Mouse (Mus musculus) MEL (cell line): ENCODE measurements around the gene Rnf123.

Experiments
- CTCF ChIP-seq, 3 experiments: IDR thresholded peaks in 2 of 3; conservative IDR thresholded peaks in 1 of 3; 2 replicates each; pipeline ENCODE4 v1.5.1; 2011 to 2012; ENCODE audit warnings: low read length in 3 of 3, low read depth in 2 of 3, mild to moderate bottlenecking in 2 of 3, improper control_type of control experiment in 1 of 3, inconsistent platforms in 1 of 3, mixed read lengths in 1 of 3, moderate library complexity in 1 of 3; ENCODE audit not compliant: control insufficient read depth in 1 of 3, insufficient read depth in 1 of 3, poor library complexity in 1 of 3, severe bottlenecking in 1 of 3
- POLR2A ChIP-seq, 2 experiments: IDR thresholded peaks; 2 replicates each; pipeline ENCODE4 v1.6.1; 2011 to 2012; ENCODE audit warnings: low read length in 2 of 2, mild to moderate bottlenecking in 2 of 2, control low read depth in 1 of 2, improper control_type of control experiment in 1 of 2, low read depth in 1 of 2, moderate library complexity in 1 of 2; ENCODE audit not compliant: control insufficient read depth in 1 of 2, insufficient read depth in 1 of 2, poor library complexity in 1 of 2
- USF1 ChIP-seq: IDR thresholded peaks from 2 replicates; pipeline ENCODE4 v1.6.1; 2014; ENCODE audit warnings: low read depth, mild to moderate bottlenecking, inconsistent platforms, low read length, improper control_type of control experiment, moderate library complexity

DNA sequence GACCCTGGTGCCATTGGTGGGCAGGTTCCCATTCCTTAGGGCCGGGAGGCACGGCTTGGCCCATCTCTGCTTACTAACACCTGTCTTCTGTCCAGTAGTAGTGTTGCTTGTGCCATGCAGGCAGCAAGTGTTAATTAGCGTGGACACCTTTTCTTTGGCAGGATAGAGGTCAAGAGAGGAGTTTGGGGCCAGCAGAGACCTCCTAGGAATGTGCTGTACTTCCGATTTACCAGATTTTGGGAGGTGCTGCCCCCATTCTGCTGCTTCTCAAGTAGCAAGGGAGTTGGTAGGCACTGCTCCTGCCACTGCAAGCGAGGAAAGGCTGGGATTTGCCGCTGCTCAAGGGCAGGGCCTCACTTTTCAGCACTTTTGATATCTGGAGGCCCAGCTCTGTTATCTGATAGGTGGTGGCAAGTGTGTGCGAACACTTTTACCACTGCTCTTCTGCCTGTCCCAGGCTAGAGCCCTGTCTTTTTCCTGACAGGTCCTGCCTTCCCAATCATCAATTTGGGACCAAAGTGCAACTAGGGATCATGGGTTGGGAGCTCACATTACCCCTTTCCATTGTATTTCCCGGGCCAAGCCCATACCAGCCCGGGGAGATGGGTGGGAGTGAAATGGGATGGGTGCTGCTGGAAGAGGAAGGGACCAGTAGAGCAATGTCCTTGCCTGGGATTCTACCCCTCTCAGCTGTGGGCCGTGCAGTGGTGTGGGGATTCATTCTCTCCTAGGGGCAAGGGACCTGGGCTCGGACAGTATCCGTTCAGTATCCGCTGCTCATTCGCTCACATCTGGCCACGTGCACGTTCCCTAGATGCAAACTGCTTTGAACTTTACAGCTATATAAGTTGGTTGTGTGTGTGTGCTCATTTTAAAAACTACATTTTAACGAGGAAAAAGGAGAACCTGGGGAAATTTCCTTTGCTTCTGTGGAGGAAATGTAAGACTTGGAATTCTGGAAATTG is 35.3 kb downstream of the Rnf123 start:
- TF ChIP-seq CTCF (IDR thresholded peaks at IDR 0.05 in 2 of 3, conservative IDR thresholded peaks at IDR 0.05 in 1 of 3; ENCODE audit: control insufficient read depth in 1 of 3, insufficient read depth in 1 of 3, low read depth in 2 of 3, low read length in 3 of 3, poor library complexity in 1 of 3, severe bottlenecking in 1 of 3), result peak in 2 of 3 experiments; percentile 4 to 5; a peak in 1 of 6 replicates
- peak in 1 of 2 experiments; percentile 28; a peak in 1 of 4 replicates for TF ChIP-seq POLR2A (IDR thresholded peaks at IDR 0.05; ENCODE audit: control insufficient read depth in 1 of 2, insufficient read depth in 1 of 2, low read depth in 1 of 2, low read length in 2 of 2, poor library complexity in 1 of 2)
- TF ChIP-seq USF1, result peak; percentile 40; the same call in 1 of the 2 replicates
